Mouse (Mus musculus): ENCODE data around the gene Rpl26. TPM values are rescaled to one million over a fixed set of nuclear protein-coding genes. Genes with fewer than 3 reads are reported as not detected.
A peak's percentile ranks its signal among the peaks of the same experiment; 100 is the strongest.

Gene Rpl26
- 896 and 989 TPM in 2 replicates for total RNA-seq (2015; ENCODE audit: low replicate concordance)
- total RNA-seq (2017; ENCODE audit: low replicate concordance) = 751 and 992 TPM in 2 replicates

- ATAC-seq (replicated peaks; ENCODE audit: low FRiP score, poor library complexity, severe bottlenecking) = peak; percentile 84
Observed at GRCm38 (mm10) chr11:68901351-68902046, at the start of gene Rpl26. Rpl26 (plus strand) TSS chr11:68901583.

GRCm38 (mm10) chr11:68851644-68852485, 49.5 kb upstream of the Rpl26 start:
- ATAC-seq (replicated peaks; ENCODE audit: low FRiP score, poor library complexity, severe bottlenecking) = no peak

- ATAC-seq (replicated peaks; ENCODE audit: low FRiP score, poor library complexity, severe bottlenecking) = peak; percentile 85
Observed at GRCm38 (mm10) chr11:68852486-68852901, 48.9 kb upstream of the Rpl26 start.

GRCm38 (mm10) chr11:68852932-68853409, 48.4 kb upstream of the Rpl26 start:
- peak; percentile 93 for ATAC-seq (replicated peaks; ENCODE audit: low FRiP score, poor library complexity, severe bottlenecking)

GRCm38 (mm10) chr11:68853611-68854401, 47.6 kb upstream of the Rpl26 start:
- peak; percentile 44 for ATAC-seq (replicated peaks; ENCODE audit: low FRiP score, poor library complexity, severe bottlenecking)

GRCm38 (mm10) chr11:68854621-68855020, 46.8 kb upstream of the Rpl26 start:
- no peak for ATAC-seq (replicated peaks; ENCODE audit: low FRiP score, poor library complexity, severe bottlenecking)

GRCm38 (mm10) chr11:68857329-68857728, 44.1 kb upstream of the Rpl26 start:
- ATAC-seq (replicated peaks; ENCODE audit: low FRiP score, poor library complexity, severe bottlenecking) = no peak

- ATAC-seq (replicated peaks; ENCODE audit: low FRiP score, poor library complexity, severe bottlenecking) = no peak
Observed at GRCm38 (mm10) chr11:68859943-68860593, 41.3 kb upstream of the Rpl26 start.

GRCm38 (mm10) chr11:68862260-68862659, 39.1 kb upstream of the Rpl26 start:
- ATAC-seq (replicated peaks; ENCODE audit: low FRiP score, poor library complexity, severe bottlenecking) = no peak

GRCm38 (mm10) chr11:68863631-68864091, 37.7 kb upstream of the Rpl26 start:
- no peak for ATAC-seq (replicated peaks; ENCODE audit: low FRiP score, poor library complexity, severe bottlenecking)

GRCm38 (mm10) chr11:68864544-68865189, 36.7 kb upstream of the Rpl26 start:
- no peak for ATAC-seq (replicated peaks; ENCODE audit: low FRiP score, poor library complexity, severe bottlenecking)

- no peak for ATAC-seq (replicated peaks; ENCODE audit: low FRiP score, poor library complexity, severe bottlenecking)
Observed at GRCm38 (mm10) chr11:68871277-68871676, 30.1 kb upstream of the Rpl26 start.

GRCm38 (mm10) chr11:68871748-68872147, 29.6 kb upstream of the Rpl26 start, which contains the start of gene Ndel1:
Ndel1 (minus strand) TSS chr11:68871858.
- no peak for ATAC-seq (replicated peaks; ENCODE audit: low FRiP score, poor library complexity, severe bottlenecking)

GRCm38 (mm10) chr11:68874841-68875240, 26.5 kb upstream of the Rpl26 start:
- ATAC-seq (replicated peaks; ENCODE audit: low FRiP score, poor library complexity, severe bottlenecking) = peak; percentile 81

GRCm38 (mm10) chr11:68878811-68879210, 22.6 kb upstream of the Rpl26 start:
- no peak for ATAC-seq (replicated peaks; ENCODE audit: low FRiP score, poor library complexity, severe bottlenecking)

GRCm38 (mm10) chr11:68882107-68882506, 19.3 kb upstream of the Rpl26 start:
- ATAC-seq (replicated peaks; ENCODE audit: low FRiP score, poor library complexity, severe bottlenecking) = no peak

GRCm38 (mm10) chr11:68883843-68884242, 17.5 kb upstream of the Rpl26 start:
- no peak for ATAC-seq (replicated peaks; ENCODE audit: low FRiP score, poor library complexity, severe bottlenecking)

GRCm38 (mm10) chr11:68884368-68884767, 17.0 kb upstream of the Rpl26 start:
- ATAC-seq (replicated peaks; ENCODE audit: low FRiP score, poor library complexity, severe bottlenecking) = peak; percentile 98

- no peak for ATAC-seq (replicated peaks; ENCODE audit: low FRiP score, poor library complexity, severe bottlenecking)
Observed at GRCm38 (mm10) chr11:68886091-68886490, 15.3 kb upstream of the Rpl26 start.

Measured in erythroid progenitor cell, adult 5-6 weeks (primary cell).